Mouse (Mus musculus) forebrain, embryonic 13.5 days (tissue): ENCODE measurements around the gene Foxo1. TPM values are rescaled to one million over a fixed set of nuclear protein-coding genes. Genes with fewer than 3 reads are reported as not detected.

Source experiments
- ATAC-seq: fragments of 200-750 bp; cut with Nextera tagmentation; 2 replicates; pipeline ENCODE4 v1.8.0; 2017
- H3K27ac ChIP-seq: fragments of 300-500 bp; sonication (generic); 2 replicates; pipeline ENCODE4 v1.5.1; 2015; ENCODE audit warnings: inconsistent platforms, mild to moderate bottlenecking, moderate library complexity
- H3K27me3 ChIP-seq: fragments of 300-500 bp; sonication (generic); 2 replicates; pipeline ENCODE4 v1.6.1; 2015; ENCODE audit warnings: mild to moderate bottlenecking, inconsistent platforms
- H3K36me3 ChIP-seq: fragments of 300-500 bp; sonication (generic); 2 replicates; pipeline ENCODE4 v1.6.1; 2015; ENCODE audit warnings: mild to moderate bottlenecking, inconsistent platforms; ENCODE audit not compliant: poor library complexity, severe bottlenecking
- H3K4me1 ChIP-seq: fragments of 300-500 bp; sonication (generic); 2 replicates; pipeline ENCODE4 v1.6.1; 2015; ENCODE audit warnings: inconsistent platforms
- H3K4me2 ChIP-seq: fragments of 300-500 bp; sonication (generic); 2 replicates; pipeline ENCODE4 v1.6.1; 2015; ENCODE audit warnings: inconsistent platforms, mild to moderate bottlenecking, moderate library complexity
- H3K4me3 ChIP-seq: fragments of 300-500 bp; sonication (generic); 2 replicates; pipeline ENCODE4 v1.5.1; 2015; ENCODE audit warnings: mild to moderate bottlenecking, inconsistent platforms
- H3K9ac ChIP-seq: fragments of 300-500 bp; sonication (generic); 2 replicates; pipeline ENCODE4 v1.6.1; 2015; ENCODE audit warnings: mild to moderate bottlenecking, inconsistent platforms
- H3K9me3 ChIP-seq: fragments of 300-500 bp; sonication (generic); replicated peaks from 2 replicates; pipeline ENCODE4 v1.6.1; 2016; ENCODE audit warnings: inconsistent platforms
- WGBS: fragments of 180-500 bp; shearing (Covaris S2); methylation state at CpG from one replicate; pipeline ENCODE4 v1.1.7; 2015; 5-methylcytosine and 5-hydroxymethylcytosine counted together
- polyA plus RNA-seq: library from polyadenylated mRNA; unstranded; fragments of >200 nt; fragmentation: Nextera tagmentation; extraction: Ambion mirVana; gene quantifications from 2 replicates; pipeline ENCODE4 v1.2.1, GENCODE M21; 2015

Gene Foxo1
- polyA plus RNA-seq, 1 experiment from 2014 or later = 1.9 TPM

DNA sequence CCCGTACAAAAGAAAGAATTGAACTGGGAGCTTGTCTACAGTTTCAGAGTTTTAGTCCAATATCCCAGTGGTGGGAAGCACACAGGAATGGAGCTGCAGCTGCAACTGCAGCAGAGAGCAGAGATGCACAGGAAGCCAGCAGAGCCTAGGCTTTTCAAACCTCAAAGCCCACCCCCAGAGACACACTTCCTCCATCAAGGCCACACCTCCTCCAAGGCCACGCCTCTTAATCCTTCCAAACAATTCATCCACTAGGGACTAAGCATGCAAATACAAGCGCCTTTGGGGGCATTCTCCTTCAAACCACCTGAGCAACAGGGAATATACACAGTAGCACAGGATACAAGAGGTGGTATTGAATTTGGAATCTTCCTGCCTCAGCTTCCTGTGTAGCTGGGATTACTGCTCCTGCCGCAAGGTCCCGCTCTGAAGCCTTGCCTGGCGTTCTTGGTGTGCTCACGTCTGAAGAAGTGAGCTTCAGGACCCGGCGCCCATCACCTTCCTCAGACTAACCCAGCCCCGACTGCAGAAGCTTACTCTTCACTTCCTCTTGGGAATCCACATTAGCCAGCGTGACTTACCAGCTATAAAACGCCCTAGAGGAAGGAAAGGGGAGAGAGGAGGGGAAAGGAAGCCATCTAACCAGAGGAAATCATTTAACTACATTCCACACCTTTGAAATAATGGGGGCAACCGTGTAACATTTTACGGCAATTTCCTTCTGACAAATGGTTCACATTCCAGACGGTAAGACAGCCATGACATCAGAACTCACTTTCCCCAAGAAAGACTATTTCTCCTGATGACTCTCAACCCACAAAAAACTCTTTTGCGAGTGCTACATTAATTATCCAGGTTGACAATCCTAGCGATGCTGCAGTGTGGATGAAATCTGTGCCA lies 122.9 kb downstream of the Foxo1 start:
- WGBS = 87% methylated on average over 17 of the region's 17 CpGs
- no peaks in the 10 kb centered on the region for H3K27me3 ChIP-seq
- H3K27ac ChIP-seq = no peak overlapping the region
- no peaks in the 10 kb centered on the region for H3K4me1 ChIP-seq
- H3K4me2 ChIP-seq = no peak overlapping the region
- no peak overlapping the region for H3K9ac ChIP-seq
- no peaks in the 10 kb centered on the region for H3K36me3 ChIP-seq
- no peaks in the 10 kb centered on the region for H3K9me3 ChIP-seq
- no peak for ATAC-seq
- no peak overlapping the region for H3K4me3 ChIP-seq

- Histone ChIP-seq H3K4me3 (no peak overlapping the region), H3K4me2 (no peak overlapping the region), H3K27me3 (no peaks in the 10 kb centered on the region), H3K27ac (no peak overlapping the region), H3K4me1 (no peaks in the 10 kb centered on the region), H3K36me3 (no peaks in the 10 kb centered on the region), H3K9me3 (no peaks in the 10 kb centered on the region), H3K9ac (no peak overlapping the region)
- no peak for ATAC-seq
- WGBS = 72% methylated on average over 6 of the region's 6 CpGs
Observed at GRCm38 (mm10) chr3:52391897-52392296, 123.8 kb downstream of the Foxo1 start.

GRCm38 (mm10) chr3:52392521-52392920 lies 124.4 kb downstream of the Foxo1 start:
- no peak for ATAC-seq
- H3K9ac ChIP-seq = no peak overlapping the region
- H3K27me3 ChIP-seq = no peaks in the 10 kb centered on the region
- no peak overlapping the region for H3K4me2 ChIP-seq
- no peaks in the 10 kb centered on the region for H3K36me3 ChIP-seq
- H3K9me3 ChIP-seq = no peaks in the 10 kb centered on the region
- no peak overlapping the region for H3K27ac ChIP-seq
- H3K4me1 ChIP-seq = no peaks in the 10 kb centered on the region
- 87% methylated on average over 2 of the region's 2 CpGs for WGBS
- no peak overlapping the region for H3K4me3 ChIP-seq

DNA sequence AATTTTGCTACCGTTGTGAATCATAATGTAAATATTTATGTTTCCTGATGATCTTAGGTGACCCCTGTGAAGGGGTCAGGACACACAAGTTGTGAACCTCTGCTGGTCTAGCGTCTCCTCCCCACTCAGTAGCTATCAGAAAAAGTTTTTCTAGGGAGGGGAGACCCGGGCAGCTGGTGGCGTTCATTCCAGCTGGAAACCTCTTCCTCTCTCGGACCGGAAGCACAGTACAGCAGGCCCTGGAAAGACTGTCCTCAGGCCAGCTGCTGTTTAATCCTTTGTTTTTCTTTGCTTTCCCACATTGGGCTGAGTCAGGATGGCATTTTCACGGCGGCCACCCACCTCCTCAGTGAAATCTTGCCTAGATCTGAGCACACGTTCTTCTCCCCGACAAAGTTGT lies 125.0 kb downstream of the Foxo1 start:
- Histone ChIP-seq H3K4me3 (no peak overlapping the region), H3K27ac (no peak overlapping the region), H3K4me2 (no peak overlapping the region), H3K9ac (no peak overlapping the region), H3K36me3 (no peaks in the 10 kb centered on the region), H3K27me3 (no peaks in the 10 kb centered on the region), H3K9me3 (no peaks in the 10 kb centered on the region), H3K4me1 (no peaks in the 10 kb centered on the region)
- no peak for ATAC-seq
- WGBS = 86% methylated on average over 10 of the region's 10 CpGs

DNA sequence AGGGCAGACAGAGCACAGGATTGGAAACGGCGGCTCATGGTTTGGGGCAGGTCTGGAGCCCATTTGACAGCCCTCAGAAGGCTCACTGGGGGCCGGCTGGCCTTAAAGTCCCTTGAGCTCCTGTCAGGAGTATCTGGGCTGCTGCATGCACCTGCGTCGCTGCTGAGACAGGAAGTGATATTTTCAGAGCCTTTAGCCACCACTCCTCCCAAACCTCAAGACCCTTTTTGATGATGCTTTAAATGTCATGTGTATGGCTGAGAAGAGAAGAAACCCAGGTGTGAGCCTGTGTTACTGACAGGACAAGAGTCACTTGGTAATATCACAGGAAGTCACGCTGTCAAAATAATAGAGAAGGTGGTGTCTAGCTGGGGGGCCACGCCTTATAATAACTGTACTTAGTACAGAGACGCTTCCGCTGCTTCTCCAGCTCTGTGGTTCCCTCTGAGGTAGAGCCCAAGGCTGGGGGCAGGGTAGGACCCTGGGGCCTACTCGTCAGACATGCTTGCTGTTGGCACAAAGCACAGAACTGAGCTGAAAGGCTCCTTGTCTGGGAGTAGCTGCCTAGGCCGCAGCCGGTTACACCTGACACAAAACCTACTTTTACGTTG lies 128.1 kb downstream of the Foxo1 start:
- Histone ChIP-seq H3K9me3 (no peaks in the 10 kb centered on the region), H3K4me1 (peaks cover 6% of the 10 kb centered on the region), H3K27me3 (peaks cover 7% of the 10 kb centered on the region), H3K36me3 (no peaks in the 10 kb centered on the region), H3K9ac (no peak overlapping the region), H3K4me2 (no peak overlapping the region), H3K4me3 (no peak overlapping the region), H3K27ac (no peak overlapping the region)
- ATAC-seq = no peak
- WGBS = 91% methylated on average over 13 of the region's 13 CpGs

GRCm38 (mm10) chr3:52396951-52397615 lies 128.9 kb downstream of the Foxo1 start:
- peaks cover 7% of the 10 kb centered on the region for H3K27me3 ChIP-seq
- H3K36me3 ChIP-seq = no peaks in the 10 kb centered on the region
- H3K4me3 ChIP-seq = no peak overlapping the region
- no peak for ATAC-seq
- H3K4me1 ChIP-seq = peaks cover 12% of the 10 kb centered on the region
- no peaks in the 10 kb centered on the region for H3K9me3 ChIP-seq
- H3K27ac ChIP-seq = no peak overlapping the region
- no peak overlapping the region for H3K9ac ChIP-seq
- 79% methylated on average over 10 of the region's 10 CpGs for WGBS
- H3K4me2 ChIP-seq = no peak overlapping the region

DNA sequence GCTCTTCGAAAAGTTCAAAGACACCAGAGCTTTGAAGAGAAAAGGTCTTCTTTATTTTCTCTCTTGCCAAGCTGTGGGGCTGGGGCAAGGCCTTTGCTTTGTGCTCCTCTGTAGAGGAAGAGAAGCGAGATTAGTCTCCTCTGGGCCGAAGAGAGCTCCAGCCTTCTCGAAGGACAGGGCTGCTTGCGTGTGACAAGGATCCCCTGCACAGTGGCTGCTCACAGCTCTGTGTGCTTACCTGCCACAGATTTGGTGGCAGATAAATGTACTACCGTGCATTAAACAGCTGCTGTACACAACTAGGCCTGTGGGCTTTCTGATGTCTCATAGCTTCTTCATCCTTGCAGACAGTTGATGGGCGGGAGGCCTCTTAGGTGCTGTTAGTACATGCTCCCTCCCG lies 129.8 kb downstream of the Foxo1 start:
- no peak for ATAC-seq
- no peak overlapping the region for H3K9ac ChIP-seq
- no peak overlapping the region for H3K4me3 ChIP-seq
- no peak overlapping the region for H3K27ac ChIP-seq
- H3K4me1 ChIP-seq = peaks cover 12% of the 10 kb centered on the region
- no peaks in the 10 kb centered on the region for H3K9me3 ChIP-seq
- H3K4me2 ChIP-seq = no peak overlapping the region
- H3K27me3 ChIP-seq = peaks cover 7% of the 10 kb centered on the region
- H3K36me3 ChIP-seq = no peaks in the 10 kb centered on the region
- 77% methylated on average over 8 of the region's 8 CpGs for WGBS

DNA sequence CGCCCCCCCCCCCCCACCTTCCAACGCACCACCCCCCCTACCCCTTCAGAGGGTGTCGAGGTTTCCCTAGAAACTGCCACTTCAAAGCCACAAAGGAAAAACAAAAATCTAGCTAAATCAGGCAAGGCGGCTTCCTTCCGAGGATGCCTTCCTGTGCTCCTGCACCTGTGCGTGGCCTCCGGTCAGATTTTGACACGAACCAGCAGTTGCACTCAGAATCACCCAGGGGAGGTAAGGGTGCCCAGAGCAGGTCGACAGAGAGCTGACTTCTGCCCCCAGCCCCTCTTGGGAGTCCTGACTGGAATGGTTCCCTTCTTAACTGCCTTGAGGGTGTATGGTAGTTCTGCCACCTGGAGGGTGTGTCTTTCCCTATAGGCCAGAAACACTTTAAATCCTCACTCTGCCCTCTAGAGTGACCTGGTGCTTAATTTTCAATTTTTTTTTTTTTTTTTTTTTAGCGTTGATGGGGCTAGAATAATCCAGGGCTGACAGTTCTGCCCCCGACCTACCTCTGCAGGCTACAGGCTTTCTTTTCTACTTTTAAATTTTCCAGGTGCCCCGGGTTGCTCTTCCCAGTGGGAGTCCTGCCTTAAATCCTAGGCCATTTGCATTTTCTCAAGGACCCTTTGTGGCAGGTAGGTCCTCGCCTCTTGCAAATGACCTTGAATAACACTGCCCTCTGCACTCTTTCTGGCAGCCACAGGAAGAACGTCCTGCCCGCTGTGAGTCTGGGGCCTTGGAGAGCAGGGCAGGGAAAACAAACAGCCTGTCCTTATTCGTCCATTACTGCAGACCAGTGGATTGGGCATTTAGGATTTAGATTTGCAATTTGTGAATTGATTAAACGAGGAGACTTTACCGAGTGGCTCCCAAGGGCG lies 132.4 kb downstream of the Foxo1 start:
- H3K36me3 ChIP-seq = no peaks in the 10 kb centered on the region
- no peaks in the 10 kb centered on the region for H3K9me3 ChIP-seq
- H3K27ac ChIP-seq = no peak overlapping the region
- peaks cover 12% of the 10 kb centered on the region for H3K4me1 ChIP-seq
- H3K4me2 ChIP-seq = peak overlapping the region; percentile 60
- peaks cover 7% of the 10 kb centered on the region for H3K27me3 ChIP-seq
- H3K9ac ChIP-seq = no peak overlapping the region
- H3K4me3 ChIP-seq = peak overlapping the region; percentile 32
- ATAC-seq = peak; percentile 17; the same call in 1 of the 2 replicates
- WGBS = 15% methylated on average over 19 of the region's 19 CpGs

DNA sequence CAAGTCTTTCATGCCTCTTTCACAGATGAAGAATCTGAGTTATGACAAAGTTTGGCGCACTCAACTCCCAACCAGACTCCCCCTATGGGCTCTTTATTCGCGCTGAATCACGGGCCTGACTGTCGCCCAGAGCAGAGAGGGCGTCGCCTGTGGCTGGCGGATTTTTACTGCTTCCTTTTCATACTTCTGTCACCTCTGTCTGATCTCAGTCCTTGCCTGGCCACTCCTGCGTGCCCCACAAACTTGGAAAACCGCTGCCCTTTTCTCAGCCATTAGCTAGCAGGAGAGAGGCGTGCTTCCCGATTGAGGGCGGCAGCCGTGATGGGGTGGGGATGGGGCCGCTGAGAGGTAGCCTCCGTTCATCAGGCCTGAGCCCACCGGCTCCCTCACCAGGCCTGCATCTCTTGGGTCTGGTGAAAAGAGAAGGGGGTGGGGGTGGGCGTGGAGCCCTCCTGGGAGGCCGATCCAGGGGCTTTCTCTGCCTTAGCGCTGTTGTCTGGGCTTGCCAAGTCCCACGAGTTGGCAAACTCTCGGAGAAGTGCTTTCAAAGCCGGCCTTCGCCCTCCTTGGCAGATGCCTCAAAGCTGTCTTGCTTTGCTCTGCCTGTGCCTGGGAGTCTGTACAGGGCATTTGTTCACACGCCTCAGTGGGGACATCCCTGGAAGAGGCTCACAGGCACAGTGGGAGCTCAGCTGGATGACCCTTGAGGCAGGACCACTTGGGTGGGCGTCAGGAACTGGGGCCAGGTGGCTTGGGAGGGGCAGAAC lies 133.2 kb downstream of the Foxo1 start:
- H3K27ac ChIP-seq = no peak overlapping the region
- WGBS = 1% methylated on average over 24 of the region's 26 CpGs
- H3K4me2 ChIP-seq = peak overlapping the region; percentile 60
- ATAC-seq = peak; percentile 85
- peak overlapping the region; percentile 40 for H3K9ac ChIP-seq
- peaks cover 12% of the 10 kb centered on the region for H3K4me1 ChIP-seq
- H3K36me3 ChIP-seq = no peaks in the 10 kb centered on the region
- no peaks in the 10 kb centered on the region for H3K9me3 ChIP-seq
- H3K4me3 ChIP-seq = peak overlapping the region; percentile 32
- H3K27me3 ChIP-seq = peaks cover 7% of the 10 kb centered on the region
